Mouse (Mus musculus): ENCODE data around the gene Trim68.
"Not testable (repeated sequence)": the region's sequence is repeated elsewhere in the genome, so short reads cannot be mapped to it uniquely, and the experiment has no call there.

Gene Trim68

GRCm38 (mm10) chr7:102686944-102687501 is at the start of gene Trim68:
Gene Trim68 (minus strand): TSS chr7:102687327.
- peak; percentile 92 for DNase-seq (ENCODE audit: inconsistent ontology term)

- DNase-seq (ENCODE audit: inconsistent ontology term): no peak
These were observed 46.7 kb upstream of the Trim68 start for GRCm38 (mm10) chr7:102733793-102734192.

GRCm38 (mm10) chr7:102727391-102727790 is 40.3 kb upstream of the Trim68 start, which contains the start of gene Olfr559:
Gene Olfr559 (minus strand): TSS chr7:102727491.
- DNase-seq (ENCODE audit: inconsistent ontology term): no peak

GRCm38 (mm10) chr7:102718970-102719369 is 31.8 kb upstream of the Trim68 start, which contains the start of gene Olfr33:
Gene Olfr33 (minus strand): TSS chr7:102719070.
- DNase-seq (ENCODE audit: inconsistent ontology term): no peak

GRCm38 (mm10) chr7:102701915-102702314 is 14.8 kb upstream of the Trim68 start, which contains the start of gene Olfr558:
Gene Olfr558 (plus strand): TSS chr7:102702215.
- DNase-seq (ENCODE audit: inconsistent ontology term): no peak

- no peak for DNase-seq (ENCODE audit: inconsistent ontology term)
These were observed 11.3 kb upstream of the Trim68 start for GRCm38 (mm10) chr7:102698461-102698860.

GRCm38 (mm10) chr7:102695358-102696125 is 8.4 kb upstream of the Trim68 start, which contains the start of gene Olfr557:
Gene Olfr557 (plus strand): TSS chr7:102695910.
- peak; percentile 11 for DNase-seq (ENCODE audit: inconsistent ontology term)

- no peak for DNase-seq (ENCODE audit: inconsistent ontology term)
These were observed 5.2 kb downstream of the Trim68 start for GRCm38 (mm10) chr7:102681916-102682315.

- no peak for DNase-seq (ENCODE audit: inconsistent ontology term)
These were observed 10.9 kb downstream of the Trim68 start for GRCm38 (mm10) chr7:102676225-102676624.

- DNase-seq (ENCODE audit: inconsistent ontology term): no peak
These were observed 21.7 kb downstream of the Trim68 start for GRCm38 (mm10) chr7:102665378-102665777.

GRCm38 (mm10) chr7:102664599-102664998 is 22.5 kb downstream of the Trim68 start, which contains the start of gene Olfr556:
Gene Olfr556 (plus strand): TSS chr7:102664899.
- peak; percentile 17 for DNase-seq (ENCODE audit: inconsistent ontology term)

GRCm38 (mm10) chr7:102658523-102658922 is 28.6 kb downstream of the Trim68 start, which contains the start of gene Olfr555:
Gene Olfr555 (plus strand): TSS chr7:102658823.
- no peak for DNase-seq (ENCODE audit: inconsistent ontology term)

GRCm38 (mm10) chr7:102644945-102645344 is 42.2 kb downstream of the Trim68 start:
- not testable (repeated sequence) for DNase-seq (ENCODE audit: inconsistent ontology term)

GRCm38 (mm10) chr7:102638132-102638531 is 49.0 kb downstream of the Trim68 start, which contains the start of gene Olfr554:
Gene Olfr554 (plus strand): TSS chr7:102638432.
- DNase-seq (ENCODE audit: inconsistent ontology term): no peak

- DNase-seq (ENCODE audit: inconsistent ontology term): peak; percentile 31
These were observed 50.5 kb downstream of the Trim68 start for GRCm38 (mm10) chr7:102636665-102637064.

Data from Muller cell, postnatal 12 days (primary cell).